8 mouse cellular contexts compared by ENCODE assay signal in the genomic region with DNA sequence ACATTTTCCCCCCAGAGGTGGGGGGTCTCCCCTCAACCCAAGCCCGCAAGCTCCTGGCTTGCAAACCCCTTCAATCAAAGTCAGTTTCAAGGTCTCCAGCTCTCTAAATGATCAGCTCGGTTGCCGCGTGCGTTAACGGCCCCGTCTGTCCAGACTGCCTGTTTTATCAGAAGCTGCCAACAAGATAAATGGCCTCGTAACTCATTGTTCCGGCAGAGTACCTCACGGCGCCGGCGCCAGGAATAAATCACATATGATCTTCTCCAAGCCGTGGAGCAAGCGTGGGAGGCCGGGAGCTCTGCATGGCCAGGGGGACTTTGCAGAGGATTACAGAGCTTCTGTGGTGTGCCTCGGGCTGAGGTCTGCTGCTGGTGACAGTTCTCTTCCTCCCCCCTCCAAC.
DNase-seq lines count a peak whose midpoint lies in the region; ATAC-seq and TF ChIP-seq lines count a peak whose summit lies in the region.

No protein-coding gene starts in this region.

- H3K27me3 ChIP-seq in kidney, adult 2 months (replicated peaks; ENCODE audit: control insufficient read depth, insufficient read depth, low read length): no peaks in the 10 kb centered on the region
- H3K27me3 ChIP-seq in heart, embryonic 16.5 days (ENCODE audit: control insufficient read depth, insufficient read depth, low read length): no peaks in the 10 kb centered on the region; the same call in 1 of the 2 replicates
- no peaks in the 10 kb centered on the region for H3K27me3 ChIP-seq in midbrain, embryonic 14.5 days (ENCODE audit: control insufficient read depth, insufficient read depth, low read length)

- H3K9me3 ChIP-seq in heart, embryonic 16.5 days (replicated peaks; ENCODE audit: control insufficient read depth, low read length): no peaks in the 10 kb centered on the region
- H3K9me3 ChIP-seq in midbrain, embryonic 14.5 days (ENCODE audit: control insufficient read depth, low read length): no peaks in the 10 kb centered on the region

- peak; percentile 54 for DNase-seq in kidney, adult 2 months
- no peak for DNase-seq in kidney, adult 9 months
- DNase-seq in adrenal gland, postnatal 10 days: peak; percentile 83
- peak; percentile 74 for DNase-seq in midbrain, embryonic 14.5 days
- no peak for DNase-seq in adipocyte (ENCODE audit: low spot score)
- no peak for DNase-seq in layer of hippocampus, postnatal 10 days (ENCODE audit: low spot score in 2 of 2)
- no peak for DNase-seq in lung, postnatal 25 days (ENCODE audit: low spot score)

- 16% methylated on average over 17 of the region's 17 CpGs for WGBS in kidney, adult 2 months
- 12% methylated on average over 17 of the region's 17 CpGs for WGBS in heart, embryonic 16.5 days
- WGBS in midbrain, embryonic 14.5 days: 31% methylated on average over 17 of the region's 17 CpGs

- H3K4me3 ChIP-seq in kidney, adult 2 months (ENCODE audit: insufficient read depth, low read depth, low read length): no peak overlapping the region
- H3K4me3 ChIP-seq in heart, embryonic 16.5 days (ENCODE audit: low read length): no peak overlapping the region
- H3K4me3 ChIP-seq in midbrain, embryonic 14.5 days (replicated peaks; ENCODE audit: low read depth, low read length): no peak overlapping the region

- H3K36me3 ChIP-seq in kidney, adult 2 months (ENCODE audit: control insufficient read depth, insufficient read depth, low read length): no peaks in the 10 kb centered on the region
- no peaks in the 10 kb centered on the region for H3K36me3 ChIP-seq in heart, embryonic 16.5 days (ENCODE audit: control insufficient read depth, insufficient read depth)
- H3K36me3 ChIP-seq in midbrain, embryonic 14.5 days (ENCODE audit: control insufficient read depth, insufficient read depth, low read length): no peaks in the 10 kb centered on the region

- H3K4me1 ChIP-seq in kidney, adult 2 months (ENCODE audit: control insufficient read depth, insufficient read depth, low read length): no peaks in the 10 kb centered on the region
- H3K4me1 ChIP-seq in heart, embryonic 16.5 days (ENCODE audit: control insufficient read depth, insufficient read depth, low read length): peaks cover 36% of the 10 kb centered on the region
- peaks cover 16% of the 10 kb centered on the region for H3K4me1 ChIP-seq in midbrain, embryonic 14.5 days (ENCODE audit: control insufficient read depth, insufficient read depth, low read length)

- peak overlapping the region; percentile 49 for H3K9ac ChIP-seq in heart, embryonic 16.5 days (ENCODE audit: low read length)
- peak overlapping the region; percentile 16; the same call in 1 of the 2 replicates for H3K9ac ChIP-seq in midbrain, embryonic 14.5 days (replicated peaks; ENCODE audit: low read length)

- H3K27ac ChIP-seq in kidney, adult 2 months (ENCODE audit: insufficient read depth, low read depth, low read length): no peak overlapping the region
- peak overlapping the region; percentile 55 for H3K27ac ChIP-seq in heart, embryonic 16.5 days (ENCODE audit: low read length)
- peak overlapping the region; percentile 77 for H3K27ac ChIP-seq in midbrain, embryonic 14.5 days (replicated peaks; ENCODE audit: low read depth, low read length)

- no peak for ATAC-seq in heart, embryonic 16.5 days (replicated peaks; ENCODE audit: extremely low read depth, insufficient read depth, low FRiP score)
- ATAC-seq in midbrain, embryonic 14.5 days (ENCODE audit: low FRiP score, low TSS enrichment): no peak

- H3K4me2 ChIP-seq in heart, embryonic 16.5 days (ENCODE audit: low read depth, low read length): peak overlapping the region; percentile 26
- no peak overlapping the region for H3K4me2 ChIP-seq in midbrain, embryonic 14.5 days (ENCODE audit: low read length)

- no peak for TF ChIP-seq POLR2A in kidney, adult 2 months (IDR thresholded peaks at IDR 0.05; ENCODE audit: low read depth, low read length)

- TF ChIP-seq CTCF in kidney, adult 2 months (conservative IDR thresholded peaks at IDR 0.05; ENCODE audit: insufficient read depth, insufficient read length, low read depth, low read length): no peak

Comparison
In these comparisons a context has a peak if more than half of its experiments do, and no peak if none do; other contexts are left out.
1. DNase-seq: peak in kidney, adult 2 months (single experiment), adrenal gland, postnatal 10 days (single experiment) and midbrain, embryonic 14.5 days (single experiment); none in kidney, adult 9 months (single experiment), adipocyte (single experiment), layer of hippocampus, postnatal 10 days (0 of 2) and lung, postnatal 25 days (single experiment).